Mouse (Mus musculus): Measurements from ENCODE around the gene Musk. TPM values are rescaled to one million over a fixed set of nuclear protein-coding genes. Genes with fewer than 3 reads are reported as not detected.
"Not testable (repeated sequence)": the region's sequence is repeated elsewhere in the genome, so short reads cannot be mapped to it uniquely, and the experiment has no call there.

Gene Musk
- 0.21 and 0.22 TPM in 2 replicates for polyA plus RNA-seq (2015; fragmentation: Nextera tagmentation; extraction: Ambion mirVana)

- Histone ChIP-seq H3K4me3 (ENCODE audit: low read depth, low read length) (no peak within 1 kb of the TSS), H3K4me1 (replicated peaks; ENCODE audit: control insufficient read depth, insufficient read depth, low read length) (no peaks in the 10 kb centered on the region), H3K27me3 (replicated peaks; ENCODE audit: control insufficient read depth, insufficient read depth, low read length) (no peaks in the 10 kb centered on the region), H3K9ac (ENCODE audit: low read depth, low read length) (no peak within 1 kb of the TSS), H3K4me2 (replicated peaks; ENCODE audit: low read depth) (peak within 1 kb of the TSS; percentile 3; the same call in 1 of the 2 replicates), H3K9me3 (ENCODE audit: control insufficient read depth) (no peaks in the 10 kb centered on the region), H3K36me3 (ENCODE audit: control insufficient read depth, insufficient read depth) (no peaks in the 10 kb centered on the region), H3K27ac (ENCODE audit: low read depth, low read length) (no peak within 1 kb of the TSS)
- no peak for ATAC-seq
- TF ChIP-seq CTCF (IDR thresholded peaks at IDR 0.05; ENCODE audit: low read depth): no peak
- 62% methylated on average over 11 of the region's 11 CpGs for WGBS
Observed at GRCm38 (mm10) chr4:58285687-58286086, at the start of gene Musk. Musk (plus strand) TSS chr4:58285960.

GRCm38 (mm10) chr4:58240416-58240815, 45.3 kb upstream of the Musk start:
- ATAC-seq: no peak
- no peak overlapping the region for H3K4me2 ChIP-seq (replicated peaks; ENCODE audit: low read depth)
- H3K4me1 ChIP-seq (replicated peaks; ENCODE audit: control insufficient read depth, insufficient read depth, low read length): no peaks in the 10 kb centered on the region
- 69% methylated on average over 7 of the region's 7 CpGs for WGBS
- H3K9ac ChIP-seq (ENCODE audit: low read depth, low read length): no peak overlapping the region
- H3K36me3 ChIP-seq (ENCODE audit: control insufficient read depth, insufficient read depth): no peaks in the 10 kb centered on the region
- no peaks in the 10 kb centered on the region for H3K9me3 ChIP-seq (ENCODE audit: control insufficient read depth)
- no peak overlapping the region for H3K27ac ChIP-seq (ENCODE audit: low read depth, low read length)
- TF ChIP-seq CTCF (IDR thresholded peaks at IDR 0.05; ENCODE audit: low read depth): no peak
- H3K4me3 ChIP-seq (ENCODE audit: low read depth, low read length): no peak overlapping the region
- no peaks in the 10 kb centered on the region for H3K27me3 ChIP-seq (replicated peaks; ENCODE audit: control insufficient read depth, insufficient read depth, low read length)

GRCm38 (mm10) chr4:58245544-58245943, 40.2 kb upstream of the Musk start:
- Histone ChIP-seq H3K27ac (ENCODE audit: low read depth, low read length) (no peak overlapping the region), H3K4me3 (ENCODE audit: low read depth, low read length) (no peak overlapping the region), H3K9me3 (ENCODE audit: control insufficient read depth) (no peaks in the 10 kb centered on the region), H3K36me3 (ENCODE audit: control insufficient read depth, insufficient read depth) (no peaks in the 10 kb centered on the region), H3K9ac (ENCODE audit: low read depth, low read length) (no peak overlapping the region), H3K4me2 (replicated peaks; ENCODE audit: low read depth) (no peak overlapping the region), H3K4me1 (replicated peaks; ENCODE audit: control insufficient read depth, insufficient read depth, low read length) (no peaks in the 10 kb centered on the region), H3K27me3 (replicated peaks; ENCODE audit: control insufficient read depth, insufficient read depth, low read length) (no peaks in the 10 kb centered on the region)
- no peak for ATAC-seq
- TF ChIP-seq CTCF (IDR thresholded peaks at IDR 0.05; ENCODE audit: low read depth): no peak
- 68% methylated on average over 1 of the region's 1 CpGs for WGBS

- Histone ChIP-seq H3K9me3 (ENCODE audit: control insufficient read depth) (no peaks in the 10 kb centered on the region), H3K27ac (ENCODE audit: low read depth, low read length) (no peak overlapping the region), H3K36me3 (ENCODE audit: control insufficient read depth, insufficient read depth) (no peaks in the 10 kb centered on the region), H3K4me2 (replicated peaks; ENCODE audit: low read depth) (no peak overlapping the region), H3K9ac (ENCODE audit: low read depth, low read length) (no peak overlapping the region), H3K4me1 (replicated peaks; ENCODE audit: control insufficient read depth, insufficient read depth, low read length) (no peaks in the 10 kb centered on the region), H3K4me3 (ENCODE audit: low read depth, low read length) (no peak overlapping the region), H3K27me3 (replicated peaks; ENCODE audit: control insufficient read depth, insufficient read depth, low read length) (no peaks in the 10 kb centered on the region)
- 0 out of 2 replicates have a peak, but pooled peaks have one; percentile 31 for TF ChIP-seq CTCF (IDR thresholded peaks at IDR 0.05; ENCODE audit: low read depth)
- WGBS: 89% methylated on average over 3 of the region's 3 CpGs
- ATAC-seq: no peak
Observed at GRCm38 (mm10) chr4:58252381-58252780, 33.4 kb upstream of the Musk start.

DNA sequence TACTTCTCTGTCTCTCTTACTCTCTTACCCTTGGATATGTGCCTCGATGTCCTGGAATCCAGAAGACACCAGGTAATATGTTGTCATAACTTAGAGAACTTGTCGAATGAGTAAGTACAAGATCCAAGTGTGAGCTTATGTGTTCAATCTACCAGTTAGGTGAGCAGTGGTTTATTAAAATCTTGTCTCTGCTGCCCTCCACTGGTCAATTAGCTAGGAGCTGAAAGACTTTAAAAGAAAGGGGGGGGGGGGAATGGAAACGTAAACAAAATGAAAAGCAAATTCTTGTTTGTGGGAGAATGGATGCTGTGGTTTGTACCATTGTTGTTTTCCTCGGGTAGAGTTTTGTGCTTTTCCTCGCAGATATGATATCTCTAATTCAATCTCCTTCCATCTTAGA, 32.4 kb upstream of the Musk start:
- 24% methylated on average over 5 of the region's 5 CpGs for WGBS
- H3K27ac ChIP-seq (ENCODE audit: low read depth, low read length): no peak overlapping the region
- no peak overlapping the region for H3K4me3 ChIP-seq (ENCODE audit: low read depth, low read length)
- no peak overlapping the region for H3K4me2 ChIP-seq (replicated peaks; ENCODE audit: low read depth)
- H3K36me3 ChIP-seq (ENCODE audit: control insufficient read depth, insufficient read depth): no peaks in the 10 kb centered on the region
- H3K9ac ChIP-seq (ENCODE audit: low read depth, low read length): no peak overlapping the region
- ATAC-seq: no peak
- no peaks in the 10 kb centered on the region for H3K4me1 ChIP-seq (replicated peaks; ENCODE audit: control insufficient read depth, insufficient read depth, low read length)
- H3K27me3 ChIP-seq (replicated peaks; ENCODE audit: control insufficient read depth, insufficient read depth, low read length): no peaks in the 10 kb centered on the region
- H3K9me3 ChIP-seq (ENCODE audit: control insufficient read depth): no peaks in the 10 kb centered on the region
- peak; percentile 75 for TF ChIP-seq CTCF (IDR thresholded peaks at IDR 0.05; ENCODE audit: low read depth)

DNA sequence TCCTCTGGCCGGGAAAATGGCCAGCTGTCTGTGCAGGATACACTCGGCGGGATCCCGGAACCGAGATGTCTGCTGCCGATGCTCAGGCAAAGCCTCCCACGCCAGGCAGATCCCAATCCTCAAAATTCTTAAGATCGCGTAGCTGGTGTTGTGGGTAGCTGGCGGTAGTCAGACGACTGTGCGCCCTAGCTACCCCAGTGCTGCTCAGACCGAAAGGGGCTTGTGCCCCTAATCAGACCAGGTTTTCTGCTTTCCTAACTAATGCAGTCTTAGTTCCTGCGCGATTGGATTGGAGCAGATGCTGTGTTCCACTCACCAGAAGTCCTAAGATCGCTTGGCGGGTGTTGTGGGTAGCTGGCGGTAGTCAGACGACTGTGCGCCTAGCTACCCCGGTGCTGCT, 25.0 kb upstream of the Musk start:
- 93% methylated on average over 21 of the region's 21 CpGs for WGBS
- ATAC-seq; H3K27ac ChIP-seq (ENCODE audit: low read depth, low read length); H3K4me1 ChIP-seq (replicated peaks; ENCODE audit: control insufficient read depth, insufficient read depth, low read length); H3K27me3 ChIP-seq (replicated peaks; ENCODE audit: control insufficient read depth, insufficient read depth, low read length); H3K4me3 ChIP-seq (ENCODE audit: low read depth, low read length); H3K9me3 ChIP-seq (ENCODE audit: control insufficient read depth); H3K36me3 ChIP-seq (ENCODE audit: control insufficient read depth, insufficient read depth); H3K4me2 ChIP-seq (replicated peaks; ENCODE audit: low read depth); H3K9ac ChIP-seq (ENCODE audit: low read depth, low read length): not testable (repeated sequence)

DNA sequence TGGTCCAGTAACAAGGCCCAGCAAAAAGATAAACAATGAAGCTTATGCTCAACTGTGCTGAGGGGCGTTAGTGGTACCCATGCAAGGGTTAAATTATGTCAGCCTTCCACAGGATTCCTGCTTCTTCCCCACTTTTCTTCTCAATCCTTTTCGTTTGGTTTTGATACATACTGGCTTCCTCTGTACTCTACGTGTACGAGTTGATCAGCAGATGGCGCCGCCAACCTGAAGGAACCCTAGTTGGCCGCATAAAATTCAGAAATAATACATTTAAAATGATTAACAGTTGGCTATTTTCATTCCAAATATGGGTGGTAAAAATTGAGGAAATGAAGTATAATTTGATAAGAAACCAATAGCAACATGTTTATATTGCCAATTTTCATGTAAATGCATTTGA, 19.5 kb upstream of the Musk start:
- ATAC-seq: no peak
- no peak overlapping the region for H3K4me3 ChIP-seq (ENCODE audit: low read depth, low read length)
- whole genome bisulfite sequencing: 50% methylated on average over 7 of the region's 7 CpGs

More for the DNA sequence above, 19.5 kb upstream of the Musk start:
- H3K27ac ChIP-seq (ENCODE audit: low read depth, low read length): no peak overlapping the region
- H3K9me3 ChIP-seq (ENCODE audit: control insufficient read depth): no peaks in the 10 kb centered on the region
- peak; percentile 83 for TF ChIP-seq CTCF (IDR thresholded peaks at IDR 0.05; ENCODE audit: low read depth)
- no peak overlapping the region for H3K9ac ChIP-seq (ENCODE audit: low read depth, low read length)
- no peaks in the 10 kb centered on the region for H3K4me1 ChIP-seq (replicated peaks; ENCODE audit: control insufficient read depth, insufficient read depth, low read length)
- no peaks in the 10 kb centered on the region for H3K27me3 ChIP-seq (replicated peaks; ENCODE audit: control insufficient read depth, insufficient read depth, low read length)
- no peak overlapping the region for H3K4me2 ChIP-seq (replicated peaks; ENCODE audit: low read depth)
- H3K36me3 ChIP-seq (ENCODE audit: control insufficient read depth, insufficient read depth): no peaks in the 10 kb centered on the region
